Mouse (Mus musculus) kidney, postnatal 25 days (tissue): ENCODE results near the gene Myl6b.

Source experiments
- DNase-seq, 2 experiments: peaks; one replicate each; pipeline ENCODE4 v3.0.0; 2021; ENCODE audit warnings: mixed read lengths in 2 of 2

Myl6b gene

GRCm38 (mm10) chr10:128492633-128493311 lies 5.7 kb downstream of the Myl6b start:
- peak; percentile 78 to 88 for DNase-seq

- peak in 1 of 2 experiments; percentile 37 for DNase-seq
Measured at GRCm38 (mm10) chr10:128492051-128492450, 6.4 kb downstream of the Myl6b start.

DNA sequence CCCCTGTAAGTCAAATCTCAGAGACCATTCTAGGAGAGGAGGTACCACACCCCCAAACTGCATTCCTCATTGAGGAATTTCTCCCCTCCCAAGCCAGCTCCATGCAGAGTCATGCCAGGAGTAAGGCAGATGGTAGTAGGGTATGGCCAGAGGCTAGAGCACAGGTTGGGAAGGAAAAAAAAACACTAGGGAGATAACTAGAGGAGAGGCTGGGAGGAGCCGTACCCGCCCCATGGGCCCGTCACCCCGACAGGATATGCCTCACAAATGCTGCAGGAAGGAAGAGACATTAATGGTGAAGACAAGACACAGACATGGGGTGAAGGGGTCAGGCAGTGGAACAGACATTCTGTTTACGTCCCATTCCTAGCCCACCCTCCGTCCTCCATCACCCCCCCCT lies 7.0 kb downstream of the Myl6b start:
- DNase-seq = peak; percentile 52 to 75

DNA sequence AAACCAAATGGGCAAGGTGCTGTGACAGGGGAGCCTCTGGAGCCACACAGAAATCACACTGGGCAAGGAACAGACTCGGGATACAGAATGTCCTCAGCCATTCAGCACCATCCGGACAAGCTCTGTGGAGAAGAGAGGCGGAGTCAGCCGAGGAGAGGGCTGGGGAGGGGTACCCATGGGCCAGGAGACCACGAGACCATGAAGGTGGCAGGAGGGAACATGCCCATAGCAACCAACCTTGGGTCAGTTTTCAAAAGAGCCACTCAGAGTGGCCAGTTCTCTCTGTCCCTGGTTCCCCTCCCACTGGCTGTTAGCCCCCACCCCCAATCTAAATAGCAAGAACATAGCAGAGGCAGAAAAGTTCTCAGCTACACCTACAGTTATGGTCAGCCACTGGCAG lies 7.6 kb downstream of the Myl6b start:
- DNase-seq = no peak

DNA sequence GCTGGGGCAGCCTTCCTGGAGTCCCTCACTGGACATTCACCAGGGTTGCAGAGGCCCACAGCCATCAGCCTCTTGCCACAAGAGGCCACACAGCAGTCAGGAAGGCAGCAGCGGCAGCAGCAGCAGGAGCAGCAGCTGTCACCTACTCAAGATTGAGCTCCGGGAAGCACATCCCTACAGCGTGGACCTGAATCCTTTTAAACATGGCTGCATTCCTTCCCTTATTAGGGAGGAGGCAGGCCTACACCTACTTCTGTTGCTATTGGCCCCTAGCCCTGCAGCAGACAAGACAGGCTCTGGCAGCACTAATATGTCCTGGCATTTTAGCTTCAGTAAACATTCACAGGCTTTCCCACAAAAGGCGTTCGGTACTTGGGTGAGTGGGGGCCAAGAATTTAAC lies 8.3 kb downstream of the Myl6b start:
- peak in 1 of 2 experiments; percentile 40 for DNase-seq

DNA sequence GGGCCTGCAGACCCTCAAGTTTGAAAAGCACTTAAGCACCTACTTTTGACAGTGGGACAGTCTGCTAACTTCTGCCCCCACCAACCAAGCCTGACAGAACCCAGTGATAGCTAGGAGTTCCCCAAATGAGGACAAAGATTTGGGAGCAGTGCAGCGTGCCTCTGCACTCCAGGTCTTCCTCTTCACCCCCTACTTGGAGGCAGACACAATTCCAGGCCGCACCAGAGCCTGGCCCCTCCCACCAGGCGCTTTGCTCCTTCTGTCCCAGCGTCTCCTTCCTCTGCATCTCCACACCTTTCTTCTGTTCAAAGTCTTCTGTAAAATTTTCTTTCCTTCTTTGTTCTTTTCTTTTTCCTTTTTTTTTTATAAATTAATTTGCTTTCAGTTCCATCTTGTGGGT lies 8.7 kb downstream of the Myl6b start:
- no peak for DNase-seq

- no peak for DNase-seq
Measured at GRCm38 (mm10) chr10:128489380-128489779, 9.1 kb downstream of the Myl6b start.

DNA sequence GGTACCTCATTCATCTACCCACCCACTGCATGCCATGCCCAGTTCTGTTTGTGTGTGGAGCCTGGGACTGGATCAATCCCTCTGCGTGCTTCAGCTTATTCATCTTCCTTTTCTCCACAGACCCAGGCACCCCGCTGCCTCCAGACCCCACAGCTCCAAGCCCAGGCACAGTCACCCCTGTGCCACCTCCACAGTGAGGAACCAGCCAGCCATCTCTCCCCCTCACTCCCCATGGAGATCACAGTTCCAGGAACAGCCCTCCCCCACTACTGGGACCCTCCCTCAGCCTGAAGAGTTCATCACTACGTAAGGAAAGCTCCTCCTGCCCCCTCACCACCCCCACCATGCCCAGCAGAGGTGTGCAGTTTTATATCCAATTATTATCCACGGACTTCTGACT lies 9.7 kb downstream of the Myl6b start:
- DNase-seq = no peak

DNA sequence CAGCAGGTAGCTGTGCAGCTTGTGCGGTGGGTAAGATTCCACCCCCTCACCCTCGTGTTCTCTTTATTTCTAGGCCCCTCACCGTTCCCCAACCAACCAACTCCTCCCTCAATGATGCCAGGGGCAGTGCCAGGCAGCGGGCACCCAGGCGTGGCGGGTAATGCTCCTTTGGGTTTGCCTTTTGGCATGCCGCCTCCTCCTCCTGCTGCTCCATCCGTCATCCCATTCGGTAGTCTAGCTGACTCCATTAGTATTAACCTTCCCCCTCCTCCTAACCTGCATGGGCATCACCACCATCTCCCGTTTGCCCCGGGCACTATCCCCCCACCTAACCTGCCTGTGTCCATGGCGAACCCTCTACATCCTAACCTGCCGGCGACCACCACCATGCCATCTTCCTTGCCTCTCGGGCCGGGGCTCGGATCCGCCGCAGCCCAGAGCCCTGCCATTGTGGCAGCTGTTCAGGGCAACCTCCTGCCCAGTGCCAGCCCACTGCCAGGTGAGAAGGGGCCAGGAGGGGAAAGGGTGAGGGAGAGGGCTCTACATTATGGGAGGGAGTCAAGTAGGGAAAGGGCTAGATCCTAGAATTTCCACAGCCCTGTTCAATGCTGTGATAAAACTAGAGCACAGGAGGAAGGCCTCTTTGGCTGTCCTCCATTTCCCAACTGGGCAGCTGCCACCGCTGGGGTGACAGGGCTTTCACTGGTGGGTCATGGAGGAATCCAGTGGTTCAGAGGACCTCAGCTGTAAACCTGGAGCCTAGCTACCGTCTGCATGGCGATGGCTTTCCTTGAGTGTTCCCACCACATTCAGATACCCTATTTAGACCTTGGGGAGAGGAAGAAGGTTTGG lies 10.4 kb downstream of the Myl6b start:
- DNase-seq = peak in 1 of 2 experiments; percentile 53

DNA sequence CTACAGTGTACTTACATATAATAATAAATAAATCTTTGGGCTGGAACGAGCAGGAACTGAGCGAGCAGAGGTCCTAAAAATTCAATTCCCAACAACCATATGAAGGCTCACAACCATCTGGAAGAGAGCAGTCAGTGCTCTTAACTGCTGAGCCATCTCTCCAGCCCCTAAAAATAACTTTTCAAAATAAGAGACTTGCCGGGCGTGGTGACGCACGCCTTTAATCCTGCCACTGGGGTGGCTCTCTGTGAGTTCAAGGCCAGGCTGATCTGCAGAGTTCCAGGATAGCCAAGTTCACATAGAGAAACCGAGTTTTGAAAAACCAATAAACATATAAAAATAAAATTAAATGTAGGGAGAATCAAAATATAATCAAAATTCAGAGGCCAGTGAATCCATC lies 12.1 kb downstream of the Myl6b start:
- DNase-seq = no peak

GRCm38 (mm10) chr10:128474366-128474765 lies 24.1 kb downstream of the Myl6b start:
- DNase-seq = no peak

- DNase-seq = no peak
Measured at GRCm38 (mm10) chr10:128460270-128460630, 38.2 kb downstream of the Myl6b start.

DNA sequence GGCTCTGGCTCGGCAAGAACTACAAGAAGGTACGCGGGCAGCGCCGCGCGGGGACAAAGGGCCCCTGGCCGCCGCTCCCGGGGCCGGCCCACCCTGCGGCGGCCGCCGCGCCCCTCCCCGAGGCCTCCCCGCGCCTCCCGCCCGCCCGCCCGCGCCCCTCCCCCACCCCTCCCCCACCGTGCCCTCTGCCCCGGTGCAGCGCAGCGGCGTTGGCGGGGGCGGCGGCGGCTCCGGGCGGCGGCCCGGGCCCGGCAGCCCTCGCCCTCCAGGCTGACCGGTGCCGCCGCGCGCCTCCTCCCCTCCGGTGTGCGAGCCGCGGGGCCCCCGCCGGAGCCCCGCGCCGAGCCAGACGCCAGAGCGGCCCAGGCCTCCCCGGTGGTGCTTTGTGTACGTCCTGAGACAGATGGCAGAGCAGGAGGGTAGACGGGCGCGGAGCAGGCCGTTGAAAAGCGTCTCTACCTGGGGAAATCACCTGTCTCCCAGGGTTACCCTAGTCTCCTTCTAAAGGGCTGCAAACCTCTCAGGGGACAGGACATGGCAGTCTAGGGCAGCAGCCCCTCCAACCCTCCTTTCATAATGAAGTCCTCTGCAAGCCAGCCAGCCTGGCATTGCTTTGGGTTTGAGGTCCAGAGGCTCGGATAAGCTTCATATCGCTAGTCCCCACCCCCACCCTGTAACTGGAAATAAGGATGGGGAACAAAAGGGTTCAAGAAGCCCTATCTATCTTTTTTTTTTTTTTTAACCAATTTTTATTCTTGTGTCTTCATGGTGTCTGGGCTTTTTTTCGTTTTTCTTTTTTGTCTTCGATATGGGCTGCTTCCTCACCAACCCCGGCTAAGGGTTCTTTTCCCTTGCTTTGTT lies 38.8 kb downstream of the Myl6b start:
- DNase-seq = peak; percentile 31 to 66

GRCm38 (mm10) chr10:128458719-128459408 lies 39.6 kb downstream of the Myl6b start, which contains the start of gene Smarcc2:
TSS of gene Smarcc2 (plus strand) at chr10:128459248.
- DNase-seq = peak; percentile 86 to 95

- DNase-seq = peak; percentile 90
Measured at GRCm38 (mm10) chr10:128458348-128458718, 40.2 kb downstream of the Myl6b start.

- peak in 1 of 2 experiments; percentile 9 for DNase-seq
Measured at GRCm38 (mm10) chr10:128457676-128458075, 40.8 kb downstream of the Myl6b start.

GRCm38 (mm10) chr10:128455280-128455679 lies 43.2 kb downstream of the Myl6b start:
- peak; percentile 79 to 81 for DNase-seq

GRCm38 (mm10) chr10:128454471-128454870 lies 44.0 kb downstream of the Myl6b start:
- DNase-seq = no peak

DNA sequence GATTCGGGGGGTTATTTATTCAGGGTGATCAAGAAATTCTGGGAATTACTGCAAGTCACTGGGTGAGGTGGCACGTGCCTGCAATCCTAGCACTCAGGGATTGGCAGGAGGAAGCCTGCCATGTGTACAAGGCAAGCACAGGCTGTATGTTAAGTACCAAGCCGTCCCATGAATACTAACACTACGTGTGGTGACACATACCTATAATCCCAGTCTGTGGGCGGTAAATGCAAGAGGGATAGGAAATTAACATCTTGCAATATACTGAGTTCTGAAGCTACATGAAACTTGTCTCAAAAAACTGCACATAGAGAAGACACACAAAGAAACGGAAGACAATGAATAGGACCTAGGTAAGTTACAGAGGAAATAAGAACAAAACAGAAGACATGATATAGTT lies 47.5 kb downstream of the Myl6b start:
- no peak for DNase-seq

GRCm38 (mm10) chr10:128445407-128445806 lies 53.1 kb downstream of the Myl6b start:
- no peak for DNase-seq

DNA sequence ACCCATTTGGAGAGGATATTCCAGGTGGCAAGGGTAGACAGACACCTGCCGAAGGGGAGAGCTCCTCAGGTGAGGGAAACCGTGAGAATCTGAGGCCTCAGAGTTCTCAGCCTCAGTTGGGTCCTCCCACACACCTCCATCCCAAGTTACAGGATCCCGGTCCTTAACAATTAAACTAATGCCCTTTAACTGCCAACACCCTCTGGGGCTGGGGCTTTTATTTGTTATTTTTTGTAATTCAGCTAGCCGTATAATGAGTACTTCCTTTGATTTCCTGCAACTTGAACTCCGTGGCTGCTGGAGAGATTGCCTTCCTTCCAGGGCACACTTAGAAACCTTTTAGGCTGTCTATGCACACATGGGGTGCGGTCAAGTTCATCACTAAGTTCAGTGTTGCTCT lies 54.1 kb downstream of the Myl6b start:
- DNase-seq = no peak
